ENCODE assay signal across 25 mouse cellular contexts in genomic region chr12:17653051-17653783, GRCm38 (mm10). TPM values are rescaled to one million over a fixed set of nuclear protein-coding genes. Genes with fewer than 3 reads are reported as not detected.
DNase-seq lines count a peak whose midpoint lies in the region; ATAC-seq and TF ChIP-seq lines count a peak whose summit lies in the region.
"Had no signal": no experiment of that assay in that cellular context is flagged by ENCODE, and none has a peak within 500 bp of the region (broad histone marks: within the 10 kb centered on the region; RNA-seq: fewer than 3 reads in every experiment).

No protein-coding gene starts in this region.

- H3K27me3 ChIP-seq in hindbrain, embryonic 16.5 days (replicated peaks; ENCODE audit: control insufficient read depth, insufficient read depth, low read length): no peaks in the 10 kb centered on the region
- H3K27me3 ChIP-seq in hindbrain, embryonic 13.5 days: no peaks in the 10 kb centered on the region
- no peaks in the 10 kb centered on the region for H3K27me3 ChIP-seq in cerebellum, adult 2 months (ENCODE audit: control insufficient read depth, insufficient read depth, low read length)
- H3K27me3 ChIP-seq: forebrain, embryonic 13.5 days; limb, embryonic 12.5 days; liver, embryonic 15.5 days; midbrain, embryonic 15.5 days; Patski had no signal

- no peak for TF ChIP-seq CTCF in cerebellum, adult 2 months (IDR thresholded peaks at IDR 0.05; ENCODE audit: borderline replicate concordance, insufficient read depth, low read depth, low read length)

- H3K27ac ChIP-seq in hindbrain, embryonic 16.5 days (ENCODE audit: low read depth, low read length): no peak overlapping the region
- H3K27ac ChIP-seq in hindbrain, embryonic 13.5 days: no peak overlapping the region
- H3K27ac ChIP-seq in cerebellum, adult 2 months (ENCODE audit: insufficient read depth, low read length): no peak overlapping the region
- H3K27ac ChIP-seq: forebrain, embryonic 13.5 days; limb, embryonic 12.5 days; liver, embryonic 15.5 days; midbrain, embryonic 15.5 days had no signal

- H3K36me3 ChIP-seq in hindbrain, embryonic 16.5 days (ENCODE audit: control insufficient read depth, insufficient read depth, low read length): no peaks in the 10 kb centered on the region
- no peaks in the 10 kb centered on the region for H3K36me3 ChIP-seq in hindbrain, embryonic 13.5 days
- H3K36me3 ChIP-seq: limb, embryonic 12.5 days; liver, embryonic 15.5 days; midbrain, embryonic 15.5 days had no signal

- H3K4me3 ChIP-seq in hindbrain, embryonic 16.5 days (ENCODE audit: low read length): no peak overlapping the region
- no peak overlapping the region for H3K4me3 ChIP-seq in hindbrain, embryonic 13.5 days
- no peak overlapping the region for H3K4me3 ChIP-seq in cerebellum, adult 2 months (replicated peaks; ENCODE audit: insufficient read depth, low read depth, low read length)
- H3K4me3 ChIP-seq: forebrain, embryonic 13.5 days; limb, embryonic 12.5 days; liver, embryonic 15.5 days; midbrain, embryonic 15.5 days had no signal

- ATAC-seq in hindbrain, embryonic 16.5 days: 0 out of 2 replicates have a peak, but pooled peaks have one; percentile 31
- ATAC-seq in hindbrain, embryonic 13.5 days (ENCODE audit: low FRiP score): no peak
- ATAC-seq in cerebellum, adult (ENCODE audit: insufficient number of reproducible peaks, low FRiP score, low TSS enrichment): peak; percentile 84
- ATAC-seq: intestine, postnatal 0 days; midbrain, embryonic 15.5 days; Patski had no signal

- H3K9ac ChIP-seq in hindbrain, embryonic 16.5 days (ENCODE audit: low read depth, low read length): no peak overlapping the region
- H3K9ac ChIP-seq in hindbrain, embryonic 13.5 days: no peak overlapping the region
- H3K9ac ChIP-seq: forebrain, embryonic 13.5 days; limb, embryonic 12.5 days; liver, embryonic 15.5 days; lung, embryonic 14.5 days; midbrain, embryonic 15.5 days had no signal

- no peak for TF ChIP-seq POLR2A in cerebellum, adult 2 months (IDR thresholded peaks at IDR 0.05; ENCODE audit: borderline replicate concordance, insufficient read depth, low read length)

- H3K4me2 ChIP-seq in hindbrain, embryonic 16.5 days (ENCODE audit: low read length): no peak overlapping the region
- H3K4me2 ChIP-seq in hindbrain, embryonic 13.5 days: no peak overlapping the region
- H3K4me2 ChIP-seq: forebrain, embryonic 13.5 days; heart, embryonic 11.5 days; limb, embryonic 12.5 days; liver, embryonic 15.5 days; lung, embryonic 14.5 days; midbrain, embryonic 15.5 days had no signal

- DNase-seq in cerebellum, adult 2 months: peak; percentile 96 to 98
- DNase-seq in cerebellum, postnatal 14 days: peak; percentile 99 to 100
- DNase-seq in right cerebral cortex, adult 18-20 months: no peak
- no peak for DNase-seq in gastrocnemius, postnatal 10 days
- DNase-seq in urinary bladder, adult 18-20 months (ENCODE audit: low spot score in 2 of 2): no peak
- DNase-seq: adrenal gland, postnatal 14 days; gastrocnemius, postnatal 25 days; heart, adult 18-20 months; heart, postnatal 4 days; kidney, adult 9 months; kidney, postnatal 10 days; layer of hippocampus, adult 9-11 months; lung, embryonic 14.5 days; lung, postnatal 14 days; right cerebral cortex, postnatal 4 days had no signal

- peaks cover 6% of the 10 kb centered on the region; the same call in 1 of the 2 replicates for H3K4me1 ChIP-seq in hindbrain, embryonic 16.5 days (ENCODE audit: control insufficient read depth, insufficient read depth, low read depth, low read length)
- H3K4me1 ChIP-seq in hindbrain, embryonic 13.5 days (replicated peaks): 0 out of 2 replicates have a peak, but pooled peaks cover 13% of the 10 kb centered on the region
- peaks cover 31% of the 10 kb centered on the region for H3K4me1 ChIP-seq in cerebellum, adult 2 months (ENCODE audit: control insufficient read depth, insufficient read depth, low read length)
- H3K4me1 ChIP-seq: limb, embryonic 12.5 days; liver, embryonic 15.5 days; midbrain, embryonic 15.5 days had no signal

- WGBS in hindbrain, embryonic 16.5 days: 91% methylated on average over 3 of the region's 3 CpGs
- WGBS in hindbrain, embryonic 13.5 days: 94% methylated on average over 3 of the region's 3 CpGs
- WGBS in cerebellum, adult 2 months: 25% methylated on average over 3 of the region's 3 CpGs

- no peaks in the 10 kb centered on the region for H3K9me3 ChIP-seq in hindbrain, embryonic 16.5 days (ENCODE audit: control insufficient read depth, low read length)
- peaks cover 5% of the 10 kb centered on the region; the same call in 1 of the 2 replicates for H3K9me3 ChIP-seq in hindbrain, embryonic 13.5 days
- H3K9me3 ChIP-seq: forebrain, embryonic 13.5 days; liver, embryonic 15.5 days; midbrain, embryonic 15.5 days had no signal

RNA-seq across cellular contexts. Expression of gene Hpcal1, which starts 37.4 kb away (rescaled TPM):
- polyA plus RNA-seq in hindbrain, embryonic 16.5 days (2015; fragmentation: Nextera tagmentation; extraction: Ambion mirVana): 150 and 167 TPM in 2 replicates
- polyA plus RNA-seq in hindbrain, embryonic 13.5 days (2015; fragmentation: Nextera tagmentation; extraction: Ambion mirVana): 77.6 and 79.9 TPM in 2 replicates
- polyA plus RNA-seq in cerebellum, adult 2 months (2012; rRNA removed): 544 TPM in 2 replicates
- 10 to 100 TPM; 13.9 to 14.0 TPM for total RNA-seq in gastrocnemius, postnatal 10 days (2021)

Comparison
In these comparisons a context has a peak if more than half of its experiments do, and no peak if none do; other contexts are left out.
1. DNase-seq: peak in cerebellum, adult 2 months (2 of 2) and cerebellum, postnatal 14 days (2 of 2); none in right cerebral cortex, adult 18-20 months (single experiment), gastrocnemius, postnatal 10 days (single experiment) and urinary bladder, adult 18-20 months (0 of 2).